Mouse (Mus musculus) granulocyte monocyte progenitor cell, adult 5-6 weeks (primary cell): ENCODE results near the gene Nfrkb. TPM values are rescaled to one million over a fixed set of nuclear protein-coding genes. Genes with fewer than 3 reads are reported as not detected.

Source experiments
- ATAC-seq: replicated peaks from 2 replicates; pipeline ENCODE4 v1.8.0; 2016; ENCODE audit warnings: mild to moderate bottlenecking, moderate TSS enrichment, inconsistent platforms; ENCODE audit not compliant: poor library complexity, severe bottlenecking
- total RNA-seq, 2 experiments: library from RNA; stranded (forward) in 1 of 2; stranded (reverse) in 1 of 2; fragments of 200-712, 200-1000 nt in 1 of 2; fragments of >200 nt in 1 of 2; fragmentation: Nextera tagmentation in 1 of 2; gene quantifications; 2 replicates each; pipeline ENCODE4 v1.2.3; 2014 to 2017

The Nfrkb gene
- total RNA-seq, 2 experiments from 2014 or later = 24.8 to 31.6 TPM

- peak; percentile 77 for ATAC-seq
Measured at GRCm38 (mm10) chr9:31418821-31419220, 32.8 kb downstream of the Nfrkb start.

- ATAC-seq = no peak
Measured at GRCm38 (mm10) chr9:31422143-31422542, 36.2 kb downstream of the Nfrkb start.

GRCm38 (mm10) chr9:31428971-31429370 lies 43.0 kb downstream of the Nfrkb start:
- no peak for ATAC-seq

GRCm38 (mm10) chr9:31430011-31430410 lies 44.0 kb downstream of the Nfrkb start:
- no peak for ATAC-seq

GRCm38 (mm10) chr9:31431751-31432150 lies 45.8 kb downstream of the Nfrkb start:
- no peak for ATAC-seq

- ATAC-seq = no peak
Measured at GRCm38 (mm10) chr9:31432336-31432975, 46.5 kb downstream of the Nfrkb start.

GRCm38 (mm10) chr9:31433431-31433830 lies 47.4 kb downstream of the Nfrkb start:
- ATAC-seq = no peak

- no peak for ATAC-seq
Measured at GRCm38 (mm10) chr9:31435415-31435814, 49.4 kb downstream of the Nfrkb start.

- no peak for ATAC-seq
Measured at GRCm38 (mm10) chr9:31437861-31438260, 51.9 kb downstream of the Nfrkb start.

- no peak for ATAC-seq
Measured at GRCm38 (mm10) chr9:31438834-31439233, 52.8 kb downstream of the Nfrkb start.

- no peak for ATAC-seq
Measured at GRCm38 (mm10) chr9:31439341-31439740, 53.3 kb downstream of the Nfrkb start.

- no peak for ATAC-seq
Measured at GRCm38 (mm10) chr9:31440366-31440765, 54.4 kb downstream of the Nfrkb start.

- no peak for ATAC-seq
Measured at GRCm38 (mm10) chr9:31441487-31441886, 55.5 kb downstream of the Nfrkb start.

- no peak for ATAC-seq
Measured at GRCm38 (mm10) chr9:31444236-31444635, 58.2 kb downstream of the Nfrkb start.

- no peak for ATAC-seq
Measured at GRCm38 (mm10) chr9:31449145-31449772, 63.3 kb downstream of the Nfrkb start.

GRCm38 (mm10) chr9:31452166-31452565 lies 66.2 kb downstream of the Nfrkb start:
- ATAC-seq = no peak

- ATAC-seq = no peak
Measured at GRCm38 (mm10) chr9:31454356-31454755, 68.4 kb downstream of the Nfrkb start.

GRCm38 (mm10) chr9:31463190-31463589 lies 77.2 kb downstream of the Nfrkb start:
- ATAC-seq = no peak

- no peak for ATAC-seq
Measured at GRCm38 (mm10) chr9:31463692-31464474, 77.9 kb downstream of the Nfrkb start, which contains the start of gene Tmem45b. Gene Tmem45b (minus strand): TSS chr9:31464462.
